Mouse (Mus musculus) myocyte (in vitro differentiated cells): ENCODE data around the gene Sdhd. TPM values are rescaled to one million over a fixed set of nuclear protein-coding genes. Genes with fewer than 3 reads are reported as not detected.

Experiments used
- H3K27me3 ChIP-seq: one replicate; pipeline ENCODE4 v1.6.1; 2011; ENCODE audit not compliant: control insufficient read depth, insufficient read depth, insufficient read length
- H3K36me3 ChIP-seq: one replicate; pipeline ENCODE4 v1.6.1; 2011; ENCODE audit not compliant: control insufficient read depth, insufficient read depth
- H3K4me2 ChIP-seq: one replicate; pipeline ENCODE4 v1.6.1; 2011; ENCODE audit warnings: low read depth, control low read depth
- H3K4me3 ChIP-seq: one replicate; pipeline ENCODE4 v1.5.1; 2011; ENCODE audit warnings: mild to moderate bottlenecking, control low read depth, moderate library complexity
- H3K79me2 ChIP-seq: one replicate; pipeline ENCODE4 v1.6.1; 2011; ENCODE audit not compliant: control insufficient read depth, insufficient read depth
- H3ac ChIP-seq: one replicate; pipeline ENCODE4 v1.6.1; 2011; ENCODE audit not compliant: control insufficient read depth, insufficient read length
- CEBPB ChIP-seq: IDR thresholded peaks from 2 replicates; pipeline ENCODE4 v1.6.1; 2011; ENCODE audit warnings: mild to moderate bottlenecking, moderate library complexity; ENCODE audit not compliant: poor library complexity, insufficient read depth, severe bottlenecking
- E2F4 ChIP-seq: IDR thresholded peaks from one replicate; pipeline ENCODE4 v1.6.1; 2011; ENCODE audit warnings: mild to moderate bottlenecking, control low read depth, moderate library complexity; ENCODE audit not compliant: insufficient read depth
- MAX ChIP-seq: IDR thresholded peaks from one replicate; pipeline ENCODE4 v1.6.1; 2011; ENCODE audit warnings: low read depth, mild to moderate bottlenecking, control low read depth
- MYOD1 ChIP-seq, 3 experiments: IDR thresholded peaks; one replicate each; pipeline ENCODE4 v1.6.1; 2011; ENCODE audit warnings: control low read depth in 2 of 3, low read depth in 2 of 3, mild to moderate bottlenecking in 2 of 3, moderate library complexity in 1 of 3; ENCODE audit not compliant: insufficient read length in 2 of 3, control insufficient read depth in 1 of 3
- MYOG ChIP-seq, 3 experiments: IDR thresholded peaks; one replicate each; pipeline ENCODE4 v1.6.1; 2011; ENCODE audit warnings: control low read depth in 2 of 3, low read depth in 2 of 3, mild to moderate bottlenecking in 2 of 3; ENCODE audit not compliant: insufficient read length in 2 of 3, control insufficient read depth in 1 of 3, insufficient read depth in 1 of 3
- POLR2A ChIP-seq: IDR thresholded peaks from one replicate; pipeline ENCODE4 v1.6.1; 2011; ENCODE audit warnings: low read depth, mild to moderate bottlenecking, control low read depth, moderate library complexity; ENCODE audit not compliant: insufficient read length
- POLR2AphosphoS2 ChIP-seq: IDR thresholded peaks from one replicate; pipeline ENCODE4 v1.6.1; 2011; ENCODE audit warnings: low read depth, control low read depth; ENCODE audit not compliant: insufficient read length
- REST ChIP-seq: IDR thresholded peaks from one replicate; pipeline ENCODE4 v1.6.1; 2011; ENCODE audit warnings: mild to moderate bottlenecking, control low read depth, moderate library complexity; ENCODE audit not compliant: insufficient read depth, insufficient read length
- SRF ChIP-seq: IDR thresholded peaks from one replicate; pipeline ENCODE4 v1.6.1; 2011; ENCODE audit warnings: low read depth; ENCODE audit not compliant: control insufficient read depth, insufficient read length
- TCF12 ChIP-seq: IDR thresholded peaks from one replicate; pipeline ENCODE4 v1.6.1; 2011; ENCODE audit warnings: mild to moderate bottlenecking, control low read depth; ENCODE audit not compliant: poor library complexity, insufficient read depth, severe bottlenecking
- TCF3 ChIP-seq: IDR thresholded peaks from one replicate; pipeline ENCODE4 v1.6.1; 2011; ENCODE audit warnings: low read depth, control low read depth; ENCODE audit not compliant: insufficient read length
- USF1 ChIP-seq: IDR thresholded peaks from one replicate; pipeline ENCODE4 v1.6.1; 2011; ENCODE audit warnings: low read depth, mild to moderate bottlenecking, control low read depth, moderate library complexity
- polyA plus RNA-seq: library from polyadenylated mRNA; unstranded; fragments of >200 nt; fragmentation: generic; extraction: Trizol; gene quantifications from one replicate; pipeline ENCODE4 v1.2.1, GENCODE M21; 2012; ENCODE audit warnings: missing spikeins

Gene Sdhd
- polyA plus RNA-seq, 1 experiment = 210 TPM

DNA sequence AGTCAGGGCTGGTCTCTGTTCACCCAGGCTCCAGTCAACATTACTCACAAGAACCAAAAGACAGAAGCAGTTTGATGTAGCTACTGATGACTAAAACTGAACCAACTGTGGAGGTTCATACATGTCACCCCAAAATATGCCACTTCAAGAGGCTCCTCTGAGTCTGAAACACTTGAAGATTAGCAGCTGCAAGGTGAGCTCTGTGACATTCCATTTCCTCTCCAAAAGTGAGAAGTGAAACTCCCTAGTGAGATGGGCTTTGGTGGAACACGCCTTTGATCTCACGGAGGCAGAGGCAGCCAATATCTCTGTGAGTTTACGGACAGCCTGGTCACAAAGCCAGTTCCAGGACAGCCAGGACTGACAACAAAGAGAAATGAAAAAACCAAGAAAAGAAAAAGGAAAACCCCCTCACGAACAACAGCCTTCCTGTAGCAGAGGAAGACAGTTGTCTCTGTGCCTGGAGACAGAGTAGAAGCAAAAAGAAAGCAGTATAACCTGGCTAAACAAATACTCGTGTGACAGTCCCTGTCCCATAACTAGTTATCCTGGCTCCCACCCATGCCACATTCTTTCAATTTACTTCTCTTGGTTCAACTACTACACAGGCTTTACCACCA, 55.6 kb downstream of the Sdhd start:
- no peak overlapping the region for H3K4me3 ChIP-seq
- TF ChIP-seq TCF3 (no peak), MYOD1 (IDR thresholded peaks at IDR 0.05; ENCODE audit: control insufficient read depth in 1 of 3, insufficient read length in 2 of 3, low read depth in 2 of 3) (no peak), MYOG (IDR thresholded peaks at IDR 0.05; ENCODE audit: control insufficient read depth in 1 of 3, insufficient read depth in 1 of 3, insufficient read length in 2 of 3, low read depth in 2 of 3) (no peak), SRF (no peak), POLR2A (no peak), POLR2AphosphoS2 (no peak), USF1 (no peak), MAX (no peak), REST (no peak), E2F4 (no peak), CEBPB (no peak), TCF12 (no peak)
- H3K27me3 ChIP-seq = no peaks in the 10 kb centered on the region
- no peaks in the 10 kb centered on the region for H3K36me3 ChIP-seq
- H3K79me2 ChIP-seq = no peaks in the 10 kb centered on the region
- no peak overlapping the region for H3ac ChIP-seq
- H3K4me2 ChIP-seq = no peak overlapping the region

Other genes starting within 250 kb of the Sdhd start
- gene Plet1, start 109.3 kb downstream of the Sdhd start, polyA plus RNA-seq = 7.9 TPM
- gene Pts, start 75.1 kb downstream of the Sdhd start, polyA plus RNA-seq = 29.4 TPM
- gene Il18, start 49.0 kb downstream of the Sdhd start, polyA plus RNA-seq = 1.9 TPM
- 0.02 TPM for gene Bco2, start 48.6 kb downstream of the Sdhd start, polyA plus RNA-seq
- not detected for gene Tex12, start 42.5 kb downstream of the Sdhd start, polyA plus RNA-seq
- 184 TPM for gene Timm8b, start 98 bp upstream of the Sdhd start, polyA plus RNA-seq
- 2.2 TPM for gene Pih1d2, start 13.5 kb upstream of the Sdhd start, polyA plus RNA-seq
- 4.8 TPM for gene Nkapd1, start 13.7 kb upstream of the Sdhd start, polyA plus RNA-seq
- gene Dlat, start 56.0 kb upstream of the Sdhd start, polyA plus RNA-seq = 64.6 TPM
- gene Dixdc1, start 135.7 kb upstream of the Sdhd start, polyA plus RNA-seq = 1.1 TPM
- gene 2310030G06Rik, start 142.7 kb upstream of the Sdhd start, polyA plus RNA-seq = 1.1 TPM
- gene Cryab, start 147.5 kb upstream of the Sdhd start, polyA plus RNA-seq = 915 TPM
- gene Hspb2, start 148.5 kb upstream of the Sdhd start, polyA plus RNA-seq = 249 TPM
- 3.6 TPM for gene Fdxacb1, start 164.4 kb upstream of the Sdhd start, polyA plus RNA-seq
- gene Alg9, start 171.2 kb upstream of the Sdhd start, polyA plus RNA-seq = 22.5 TPM
- 12.8 TPM for gene 1110032A03Rik, start 171.7 kb upstream of the Sdhd start, polyA plus RNA-seq
- 12.9 TPM for gene Ppp2r1b, start 241.5 kb upstream of the Sdhd start, polyA plus RNA-seq